Mouse (Mus musculus) testis, adult 2 months (tissue): Measurements from ENCODE around the gene Gm45785.

Source experiments
- CTCF ChIP-seq: fragments of 200-500 bp; IDR thresholded peaks from 2 replicates; pipeline ENCODE4 v1.5.1; 2012; ENCODE audit warnings: low read depth, mild to moderate bottlenecking, inconsistent platforms, low read length, moderate library complexity; ENCODE audit not compliant: control insufficient read depth, insufficient read depth, insufficient replicate concordance
- POLR2A ChIP-seq: fragments of 200-500 bp; IDR thresholded peaks from 2 replicates; pipeline ENCODE4 v1.6.1; 2012; ENCODE audit warnings: low read depth, mild to moderate bottlenecking, inconsistent platforms, low read length, moderate library complexity; ENCODE audit not compliant: control insufficient read depth

GRCm38 (mm10) chr7:140821305-140821652, 34.9 kb downstream of the Gm45785 start:
- no peak for TF ChIP-seq CTCF
- no peak for TF ChIP-seq POLR2A
